Mouse (Mus musculus) heart, postnatal 0 days (tissue): ENCODE results near the gene Lgalsl. TPM values are rescaled to one million over a fixed set of nuclear protein-coding genes. Genes with fewer than 3 reads are reported as not detected.

Experiments used
- ATAC-seq: fragments of 200-750 bp; cut with Nextera tagmentation; 2 replicates; pipeline ENCODE4 v1.8.0; 2017; ENCODE audit warnings: low read depth, moderate number of reproducible peaks, moderate library complexity; ENCODE audit not compliant: insufficient read depth
- DNase-seq: peaks from one replicate; pipeline ENCODE4 v3.0.0-alpha.2; 2016; ENCODE audit warnings: low spot score
- H3K27ac ChIP-seq: fragments of 300-500 bp; sonication (generic); 2 replicates; pipeline ENCODE4 v1.5.1; 2014; ENCODE audit warnings: low read depth, mild to moderate bottlenecking
- H3K27me3 ChIP-seq: fragments of 300-500 bp; sonication (generic); 2 replicates; pipeline ENCODE4 v1.6.1; 2014; ENCODE audit warnings: low read length, mixed read lengths; ENCODE audit not compliant: control insufficient read depth, insufficient read depth
- H3K36me3 ChIP-seq: fragments of 300-500 bp; sonication (generic); replicated peaks from 2 replicates; pipeline ENCODE4 v1.6.1; 2014; ENCODE audit warnings: low read length, mixed read lengths; ENCODE audit not compliant: control insufficient read depth, insufficient read depth
- H3K4me1 ChIP-seq: fragments of 300-500 bp; sonication (generic); 2 replicates; pipeline ENCODE4 v1.6.1; 2014; ENCODE audit warnings: antibody characterized with exemption; ENCODE audit not compliant: control insufficient read depth, insufficient read depth
- H3K4me2 ChIP-seq: fragments of 300-500 bp; sonication (generic); 2 replicates; pipeline ENCODE4 v1.6.1; 2014; ENCODE audit warnings: low read depth, mild to moderate bottlenecking, low read length, moderate library complexity
- H3K4me3 ChIP-seq: fragments of 300-500 bp; sonication (generic); 2 replicates; pipeline ENCODE4 v1.5.1; 2014; ENCODE audit warnings: low read depth, low read length
- H3K9ac ChIP-seq: fragments of 300-500 bp; sonication (generic); replicated peaks from 2 replicates; pipeline ENCODE4 v1.6.1; 2014; ENCODE audit warnings: low read depth, low read length, mixed read lengths
- H3K9me3 ChIP-seq: fragments of 300-500 bp; sonication (generic); replicated peaks from 2 replicates; pipeline ENCODE4 v1.6.1; 2016; ENCODE audit warnings: low read length; ENCODE audit not compliant: control insufficient read depth
- CTCF ChIP-seq: IDR thresholded peaks from 2 replicates; pipeline ENCODE4 v1.5.1; 2016; ENCODE audit warnings: antibody characterized with exemption, control low read depth, low read depth
- EP300 ChIP-seq: IDR thresholded peaks from 2 replicates; pipeline ENCODE4 v1.6.1; 2016; ENCODE audit warnings: antibody characterized with exemption, low read depth
- WGBS: fragments of 180-500 bp; shearing (Covaris S2); extraction: QIAGEN DNeasy Blood & Tissue Kit; methylation state at CpG from one replicate; pipeline ENCODE4 v1.1.7; 2014; 5-methylcytosine and 5-hydroxymethylcytosine counted together
- polyA plus RNA-seq: library from polyadenylated mRNA; unstranded; fragments of >200 nt; fragmentation: Nextera tagmentation; extraction: Ambion mirVana; gene quantifications from 2 replicates; pipeline ENCODE4 v1.2.1, GENCODE M21; 2015
- total RNA-seq: library from RNA; depleted of rRNA; stranded (reverse); fragments of >200 nt; gene quantifications from 2 replicates; pipeline ENCODE4 v1.2.3, GENCODE M21; 2014; ENCODE audit warnings: low replicate concordance

The Lgalsl gene
- total and polyA plus RNA-seq, 2 experiments from 2014 or later = 29.7 to 61.6 TPM

DNA sequence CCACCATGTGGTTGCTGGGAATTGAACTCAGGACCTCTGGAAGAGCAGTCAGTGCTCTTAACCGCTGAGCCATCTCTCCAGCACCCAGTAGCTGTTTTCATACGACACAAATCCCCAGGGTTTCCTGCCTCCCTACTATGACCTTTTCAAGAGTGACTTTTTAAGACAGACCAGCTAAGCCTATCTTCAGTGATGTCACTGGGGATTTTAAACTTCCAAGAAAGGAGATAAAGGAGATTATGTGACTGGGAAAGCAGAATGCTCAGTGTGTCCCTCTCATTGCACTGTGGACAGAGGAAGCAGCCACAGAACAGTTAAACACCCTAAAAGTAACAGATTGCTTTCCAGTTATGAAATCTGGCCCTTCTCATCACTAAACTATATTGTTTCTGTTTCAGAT lies 41.6 kb upstream of the Lgalsl start:
- H3K9me3 ChIP-seq = no peaks in the 10 kb centered on the region
- no peak for DNase-seq
- H3K27ac ChIP-seq = peak overlapping the region; percentile 43
- no peak overlapping the region for H3K9ac ChIP-seq
- no peak overlapping the region for H3K4me2 ChIP-seq
- H3K36me3 ChIP-seq = no peaks in the 10 kb centered on the region
- 75% methylated on average over 2 of the region's 2 CpGs for WGBS
- H3K27me3 ChIP-seq = no peaks in the 10 kb centered on the region
- ATAC-seq = peak; percentile 51; the same call in 1 of the 2 replicates
- no peak overlapping the region for H3K4me3 ChIP-seq
- no peaks in the 10 kb centered on the region for H3K4me1 ChIP-seq
- TF ChIP-seq EP300 (0 out of 2 replicates have a peak, but pooled peaks have one; percentile 9), CTCF (no peak)

DNA sequence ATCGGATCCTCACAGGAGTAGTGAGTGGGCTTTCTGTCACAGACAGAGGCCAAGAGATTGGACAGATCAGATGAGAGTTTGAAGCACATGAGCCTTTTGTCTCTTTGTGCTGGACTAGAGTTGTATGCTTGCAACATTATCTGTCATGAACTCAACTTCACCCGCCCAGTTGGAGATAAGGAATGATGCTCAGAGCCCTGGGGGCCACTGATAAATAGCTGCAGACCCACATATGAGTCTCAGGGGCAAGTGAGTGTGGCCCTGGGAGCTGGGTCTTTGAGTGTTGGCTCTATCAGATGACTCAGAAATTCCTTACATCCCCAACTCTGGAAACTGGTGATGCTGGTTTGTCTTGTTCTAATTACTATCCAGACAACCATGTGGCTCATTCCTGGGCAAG lies 39.1 kb upstream of the Lgalsl start:
- Histone ChIP-seq H3K4me1 (no peaks in the 10 kb centered on the region), H3K9me3 (no peaks in the 10 kb centered on the region), H3K9ac (no peak overlapping the region), H3K27me3 (no peaks in the 10 kb centered on the region), H3K4me2 (no peak overlapping the region), H3K27ac (no peak overlapping the region), H3K36me3 (no peaks in the 10 kb centered on the region), H3K4me3 (no peak overlapping the region)
- ATAC-seq = no peak
- no peak for TF ChIP-seq CTCF
- no peak for TF ChIP-seq EP300
- no peak for DNase-seq
- 48% methylated on average over 2 of the region's 2 CpGs for WGBS

DNA sequence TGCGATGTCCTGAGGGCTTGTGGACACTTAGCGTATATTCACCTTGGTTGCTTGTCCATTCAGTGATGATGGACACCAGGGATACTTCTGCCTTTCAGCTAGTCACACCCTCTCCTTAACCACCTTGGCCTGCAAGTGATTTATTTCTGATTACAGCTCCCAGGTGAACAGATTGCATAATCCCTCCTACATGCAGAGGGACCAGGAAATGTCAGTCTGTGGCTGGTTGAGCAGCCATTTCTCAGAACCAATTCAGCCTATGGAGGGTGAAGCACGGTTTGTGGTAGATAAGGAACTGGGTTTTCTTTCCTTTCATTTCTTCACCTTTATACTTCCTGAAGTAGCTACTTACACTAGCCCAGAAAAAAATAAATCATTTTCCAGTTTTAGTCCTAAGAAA lies 34.6 kb upstream of the Lgalsl start:
- DNase-seq (no peak), ATAC-seq (no peak)
- H3K4me3 ChIP-seq = no peak overlapping the region
- TF ChIP-seq EP300 (no peak), CTCF (no peak)
- no peak overlapping the region for H3K9ac ChIP-seq
- H3K36me3 ChIP-seq = no peaks in the 10 kb centered on the region
- no peaks in the 10 kb centered on the region for H3K4me1 ChIP-seq
- no peaks in the 10 kb centered on the region for H3K27me3 ChIP-seq
- H3K4me2 ChIP-seq = no peak overlapping the region
- H3K9me3 ChIP-seq = no peaks in the 10 kb centered on the region
- H3K27ac ChIP-seq = no peak overlapping the region
- 78% methylated on average over 3 of the region's 3 CpGs for WGBS

DNA sequence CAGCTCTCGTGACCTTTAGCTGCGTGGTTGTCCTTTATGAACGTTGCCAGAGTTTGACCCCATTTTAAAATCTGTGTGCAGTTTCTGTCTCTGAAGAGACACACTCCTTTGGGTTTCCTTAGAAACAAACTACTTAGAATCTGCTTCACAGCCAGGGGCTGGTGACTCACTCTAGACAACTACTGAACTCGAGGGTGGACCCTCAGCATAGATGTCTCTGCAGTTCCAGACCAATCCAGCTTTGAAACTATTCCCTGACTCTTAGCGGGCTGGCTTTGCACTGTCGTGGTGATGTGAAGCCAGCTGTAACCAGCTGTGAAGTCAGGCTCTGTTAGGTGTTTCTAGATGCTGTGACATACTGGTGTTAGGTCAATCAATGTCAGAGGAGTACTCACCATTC lies 33.8 kb upstream of the Lgalsl start:
- peaks cover 4% of the 10 kb centered on the region for H3K4me1 ChIP-seq
- no peak for TF ChIP-seq CTCF
- no peak for TF ChIP-seq EP300
- 54% methylated on average over 6 of the region's 6 CpGs for WGBS
- no peaks in the 10 kb centered on the region for H3K27me3 ChIP-seq
- H3K36me3 ChIP-seq = no peaks in the 10 kb centered on the region
- H3K9me3 ChIP-seq = no peaks in the 10 kb centered on the region
- no peak overlapping the region for H3K4me2 ChIP-seq
- H3K27ac ChIP-seq = no peak overlapping the region
- no peak overlapping the region for H3K4me3 ChIP-seq
- ATAC-seq = peak; percentile 44
- DNase-seq = no peak
- H3K9ac ChIP-seq = no peak overlapping the region

DNA sequence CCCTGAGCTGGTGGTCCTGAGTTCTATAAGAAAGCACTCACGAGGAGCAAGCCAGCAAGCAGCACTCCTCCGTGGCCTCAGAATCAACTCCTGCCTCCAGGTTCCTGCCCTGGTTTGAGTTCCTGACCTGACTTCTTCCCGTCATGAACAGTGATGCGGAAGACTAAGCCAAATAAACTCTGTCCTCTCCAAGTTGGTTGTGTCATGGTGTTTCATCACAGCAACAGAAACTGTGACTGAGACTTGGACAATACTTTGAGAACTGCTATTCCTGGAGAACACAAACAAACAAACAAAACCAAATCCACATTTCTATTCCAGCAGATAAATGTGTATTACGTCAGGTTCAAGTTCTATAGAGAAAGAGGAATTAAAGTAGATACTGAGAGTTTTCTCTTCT lies 31.2 kb upstream of the Lgalsl start:
- no peak overlapping the region for H3K9ac ChIP-seq
- no peak overlapping the region for H3K4me2 ChIP-seq
- DNase-seq (no peak), ATAC-seq (no peak)
- 89% methylated on average over 5 of the region's 5 CpGs for WGBS
- TF ChIP-seq CTCF (no peak), EP300 (no peak)
- H3K27ac ChIP-seq = no peak overlapping the region
- no peaks in the 10 kb centered on the region for H3K27me3 ChIP-seq
- no peaks in the 10 kb centered on the region for H3K9me3 ChIP-seq
- H3K36me3 ChIP-seq = no peaks in the 10 kb centered on the region
- no peak overlapping the region for H3K4me3 ChIP-seq
- peaks cover 10% of the 10 kb centered on the region for H3K4me1 ChIP-seq

DNA sequence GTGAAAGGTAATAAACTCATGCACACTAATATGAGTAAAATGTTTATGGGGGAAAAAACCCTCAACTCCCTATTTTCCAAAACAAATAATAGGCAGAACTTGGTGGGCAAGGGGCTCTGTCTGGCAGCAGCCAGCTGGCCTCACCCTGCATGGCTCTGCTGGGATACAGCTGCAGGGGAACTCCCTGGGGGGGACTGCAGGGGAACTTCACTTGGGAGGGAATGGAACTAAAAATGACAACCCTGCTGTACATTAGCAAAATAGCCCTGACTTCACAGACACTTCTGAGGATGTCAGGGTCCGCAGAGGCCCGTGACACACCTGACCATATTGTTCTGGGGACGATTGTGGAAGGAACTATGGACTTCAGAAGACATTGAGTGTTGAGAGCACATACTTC lies 29.5 kb upstream of the Lgalsl start:
- TF ChIP-seq CTCF (no peak), EP300 (no peak)
- peak overlapping the region; percentile 98; the same call in 1 of the 2 replicates for H3K27ac ChIP-seq
- H3K4me2 ChIP-seq = 0 out of 2 replicates have a peak overlapping the region, but pooled peaks have one; percentile 59
- H3K36me3 ChIP-seq = no peaks in the 10 kb centered on the region
- ATAC-seq (no peak), DNase-seq (no peak)
- peaks cover 16% of the 10 kb centered on the region for H3K4me1 ChIP-seq
- no peaks in the 10 kb centered on the region for H3K9me3 ChIP-seq
- no peak overlapping the region for H3K9ac ChIP-seq
- WGBS = 89% methylated on average over 3 of the region's 3 CpGs
- no peaks in the 10 kb centered on the region for H3K27me3 ChIP-seq
- H3K4me3 ChIP-seq = no peak overlapping the region
